Mouse (Mus musculus) testis, adult 2 months (tissue): ENCODE results near the gene Tbc1d12.

Experiments used
- CTCF ChIP-seq: fragments of 200-500 bp; IDR thresholded peaks from 2 replicates; pipeline ENCODE4 v1.5.1; 2012; ENCODE audit warnings: low read depth, mild to moderate bottlenecking, inconsistent platforms, low read length, moderate library complexity; ENCODE audit not compliant: control insufficient read depth, insufficient read depth, insufficient replicate concordance
- POLR2A ChIP-seq: fragments of 200-500 bp; IDR thresholded peaks from 2 replicates; pipeline ENCODE4 v1.6.1; 2012; ENCODE audit warnings: low read depth, mild to moderate bottlenecking, inconsistent platforms, low read length, moderate library complexity; ENCODE audit not compliant: control insufficient read depth

GRCm38 (mm10) chr19:38836438-38837170, at the start of gene Tbc1d12:
- TF ChIP-seq CTCF (no peak), POLR2A (peak; percentile 62)
